Mouse (Mus musculus) spleen, adult 2 months (tissue): ENCODE data around the gene Hmox1. TPM values are rescaled to one million over a fixed set of nuclear protein-coding genes. Genes with fewer than 3 reads are reported as not detected.

ENCODE experiments used
- DNase-seq, 2 experiments: peaks; one replicate each; pipeline versions ENCODE4 v3.0.0 to v3.0.0-alpha.2; 2012 to 2021; ENCODE audit warnings: low spot score in 2 of 2, low read depth in 1 of 2
- H3K27ac ChIP-seq: fragments of 200-500 bp; 2 replicates; pipeline ENCODE4 v1.5.1; 2012; ENCODE audit warnings: low read length, inconsistent platforms; ENCODE audit not compliant: insufficient read depth
- H3K27me3 ChIP-seq: fragments of 200-500 bp; 2 replicates; pipeline ENCODE4 v1.6.1; 2012; ENCODE audit warnings: mild to moderate bottlenecking, moderate library complexity, low read length, inconsistent platforms; ENCODE audit not compliant: control insufficient read depth, insufficient read depth
- H3K36me3 ChIP-seq: fragments of 200-500 bp; 2 replicates; pipeline ENCODE4 v1.6.1; 2012; ENCODE audit warnings: mild to moderate bottlenecking, low read length, inconsistent platforms; ENCODE audit not compliant: control insufficient read depth, insufficient read depth
- H3K4me1 ChIP-seq: fragments of 200-500 bp; 2 replicates; pipeline ENCODE4 v1.6.1; 2011; ENCODE audit warnings: inconsistent platforms; ENCODE audit not compliant: control insufficient read depth, insufficient read depth, insufficient read length
- H3K4me3 ChIP-seq: fragments of 200-500 bp; 2 replicates; pipeline ENCODE4 v1.5.1; 2011; ENCODE audit warnings: mild to moderate bottlenecking, inconsistent platforms; ENCODE audit not compliant: insufficient read depth, insufficient read length; ENCODE audit errors: extremely low read depth
- CTCF ChIP-seq: fragments of 200-500 bp; IDR thresholded peaks from 2 replicates; pipeline ENCODE4 v1.5.1; 2011; ENCODE audit warnings: mild to moderate bottlenecking, inconsistent platforms; ENCODE audit not compliant: insufficient read depth, insufficient read length, insufficient replicate concordance; ENCODE audit errors: extremely low read depth
- POLR2A ChIP-seq: fragments of 200-500 bp; IDR thresholded peaks from 2 replicates; pipeline ENCODE4 v1.6.1; 2011; ENCODE audit warnings: low read depth, low read length, inconsistent platforms
- WGBS: fragments of 180-500 bp; shearing (Covaris S2); methylation state at CpG from one replicate; pipeline ENCODE4 v1.1.7; 2018; 5-methylcytosine and 5-hydroxymethylcytosine counted together
- polyA plus RNA-seq: library from polyadenylated mRNA; depleted of rRNA; stranded (reverse); fragments of >200 nt; gene quantifications from 2 replicates; pipeline ENCODE4 v1.2.3, GENCODE M21; 2012

Gene Hmox1
- polyA plus RNA-seq, 1 experiment = 386 TPM

DNA sequence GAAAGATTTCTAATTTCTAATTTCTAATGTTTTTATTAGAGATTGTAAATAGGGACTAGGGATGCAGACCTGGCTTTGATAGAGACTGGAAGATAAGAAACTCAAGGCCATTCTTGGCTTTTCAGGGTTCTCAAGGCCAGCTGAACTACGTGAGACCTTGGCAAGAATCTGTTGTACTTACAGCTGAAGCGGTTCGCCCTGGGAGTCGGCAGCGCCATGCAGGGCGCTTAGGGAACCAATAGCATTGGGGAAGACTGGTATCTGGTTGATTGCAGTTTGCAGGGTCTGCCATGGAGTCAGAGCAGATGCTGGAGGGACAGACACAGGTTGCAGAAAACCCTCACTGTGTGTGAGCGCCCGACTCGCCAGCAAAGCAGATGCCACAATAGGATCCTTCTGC, 14.6 kb upstream of the Hmox1 start:
- TF ChIP-seq POLR2A (no peak), CTCF (no peak)
- Histone ChIP-seq H3K36me3 (no peaks in the 10 kb centered on the region), H3K27ac (no peak overlapping the region), H3K4me3 (no peak overlapping the region), H3K4me1 (peaks cover 13% of the 10 kb centered on the region; the same call in 1 of the 2 replicates), H3K27me3 (no peaks in the 10 kb centered on the region)
- no peak for DNase-seq
- 91% methylated on average over 9 of the region's 9 CpGs for WGBS

DNA sequence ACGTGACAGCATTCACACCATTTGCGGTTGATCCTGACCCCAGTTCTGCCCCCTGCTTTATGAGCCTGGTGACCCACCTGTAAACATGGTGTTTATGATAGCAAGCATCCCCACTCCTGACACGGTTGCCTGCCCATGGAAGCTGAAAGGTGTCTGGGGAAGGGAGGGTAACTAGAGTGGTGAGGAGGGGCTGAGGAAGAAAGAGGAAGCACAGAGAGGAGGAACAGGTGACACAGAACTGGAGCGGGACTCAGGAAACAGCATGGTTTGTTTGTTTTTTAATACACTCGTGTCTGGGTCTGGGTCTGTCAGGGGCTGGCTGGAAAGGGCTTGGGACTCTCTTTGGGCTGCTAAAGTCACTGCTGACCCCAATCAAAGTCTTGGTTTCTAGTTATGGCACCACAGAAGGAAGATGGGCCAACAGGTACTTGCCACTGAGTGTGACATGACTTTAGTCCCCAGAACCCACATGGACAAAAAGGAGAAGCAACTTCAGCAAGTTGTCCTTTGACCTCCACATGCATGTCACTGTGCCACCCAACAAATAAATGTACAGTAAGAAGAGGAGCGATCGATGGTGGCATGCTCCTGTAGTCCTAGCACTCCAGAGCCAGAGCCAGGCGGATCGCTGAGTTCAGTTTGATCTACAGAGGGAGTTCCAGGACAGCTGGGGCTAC, 11.9 kb upstream of the Hmox1 start:
- TF ChIP-seq CTCF = no peak
- no peak for TF ChIP-seq POLR2A
- peaks cover 13% of the 10 kb centered on the region; the same call in 1 of the 2 replicates for H3K4me1 ChIP-seq
- peak overlapping the region; percentile 43 for H3K27ac ChIP-seq
- WGBS = 56% methylated on average over 9 of the region's 9 CpGs
- H3K36me3 ChIP-seq = no peaks in the 10 kb centered on the region
- no peak overlapping the region for H3K4me3 ChIP-seq
- H3K27me3 ChIP-seq = no peaks in the 10 kb centered on the region
- DNase-seq = no peak

DNA sequence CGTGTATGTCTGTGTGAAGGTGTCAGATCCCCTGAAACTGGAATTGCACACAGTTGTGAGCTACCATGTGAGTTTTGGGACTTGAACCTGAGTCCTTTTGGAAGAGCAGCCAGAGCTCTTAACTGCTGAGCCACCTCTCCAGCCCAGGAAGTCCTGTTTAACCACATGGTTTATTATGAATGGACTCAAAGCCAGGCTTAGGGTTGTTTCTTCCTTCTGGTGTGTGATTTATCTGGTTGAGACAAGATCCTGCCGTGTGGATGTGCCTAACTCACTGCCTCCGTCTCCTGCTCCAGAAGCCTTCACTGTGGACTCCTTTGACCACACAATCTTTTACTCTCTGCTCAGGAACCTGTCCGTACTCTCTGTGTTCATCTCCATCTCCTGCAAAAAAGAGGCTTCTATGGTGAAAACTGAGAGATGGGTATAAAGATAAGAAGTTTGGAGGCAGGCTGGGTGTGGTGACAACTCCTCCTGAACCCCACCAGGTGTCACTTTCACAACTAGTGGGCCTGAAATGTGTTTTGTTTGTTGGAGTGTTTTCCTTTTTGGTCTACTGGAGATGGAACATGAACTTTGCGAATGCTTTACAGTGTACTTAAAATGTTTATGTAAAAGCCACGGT, 11.1 kb upstream of the Hmox1 start:
- Histone ChIP-seq H3K4me1 (peaks cover 13% of the 10 kb centered on the region; the same call in 1 of the 2 replicates), H3K36me3 (no peaks in the 10 kb centered on the region), H3K27me3 (no peaks in the 10 kb centered on the region), H3K27ac (no peak overlapping the region), H3K4me3 (no peak overlapping the region)
- TF ChIP-seq CTCF (no peak), POLR2A (no peak)
- DNase-seq = no peak
- WGBS = 38% methylated on average over 6 of the region's 6 CpGs

GRCm38 (mm10) chr8:75083846-75084245, 9.6 kb upstream of the Hmox1 start:
- Histone ChIP-seq H3K27ac (peak overlapping the region; percentile 4; the same call in 1 of the 2 replicates), H3K27me3 (no peaks in the 10 kb centered on the region), H3K4me3 (peak overlapping the region; percentile 4; the same call in 1 of the 2 replicates), H3K4me1 (peaks cover 13% of the 10 kb centered on the region; the same call in 1 of the 2 replicates), H3K36me3 (no peaks in the 10 kb centered on the region)
- peak in 1 of 2 experiments; percentile 38 for DNase-seq
- TF ChIP-seq CTCF (no peak), POLR2A (no peak)
- WGBS = 7% methylated on average over 17 of the region's 17 CpGs

DNA sequence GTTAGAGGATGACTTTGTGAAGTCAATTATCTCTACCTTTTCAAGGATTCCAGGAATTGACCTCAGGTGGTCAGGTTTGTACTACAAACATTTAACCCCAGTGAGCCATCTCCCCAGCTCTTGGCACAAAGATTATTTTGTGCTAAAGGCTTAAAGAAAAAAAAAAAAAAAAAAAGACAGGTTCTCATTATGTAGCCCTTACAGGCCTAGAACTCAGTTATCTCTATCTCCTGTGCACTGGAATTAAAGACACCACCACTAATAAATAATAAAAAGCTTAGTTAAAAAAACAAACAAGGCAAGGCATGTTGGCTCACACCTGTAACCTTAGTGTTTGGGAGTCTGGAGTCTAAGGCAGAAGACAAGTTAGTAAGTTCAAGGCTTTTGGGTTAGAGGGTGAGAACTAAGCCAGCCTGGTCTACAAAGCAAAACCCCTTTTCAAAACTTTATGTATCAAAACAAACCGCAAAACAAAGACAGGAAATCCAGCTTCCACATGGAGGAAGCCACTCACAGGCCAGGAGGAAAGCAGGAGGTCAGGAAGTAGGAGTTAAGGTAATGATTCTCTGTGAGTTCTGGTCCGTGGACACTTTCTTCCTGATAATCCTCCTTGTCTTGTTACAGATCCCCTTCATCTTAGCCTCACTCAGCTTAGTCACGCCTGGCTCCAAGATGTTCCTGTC, 8.9 kb upstream of the Hmox1 start:
- no peaks in the 10 kb centered on the region for H3K27me3 ChIP-seq
- no peak for DNase-seq
- H3K36me3 ChIP-seq = no peaks in the 10 kb centered on the region
- no peak overlapping the region for H3K4me3 ChIP-seq
- H3K27ac ChIP-seq = no peak overlapping the region
- 37% methylated on average over 3 of the region's 3 CpGs for WGBS
- peaks cover 15% of the 10 kb centered on the region; the same call in 1 of the 2 replicates for H3K4me1 ChIP-seq
- TF ChIP-seq POLR2A = no peak
- TF ChIP-seq CTCF = no peak

DNA sequence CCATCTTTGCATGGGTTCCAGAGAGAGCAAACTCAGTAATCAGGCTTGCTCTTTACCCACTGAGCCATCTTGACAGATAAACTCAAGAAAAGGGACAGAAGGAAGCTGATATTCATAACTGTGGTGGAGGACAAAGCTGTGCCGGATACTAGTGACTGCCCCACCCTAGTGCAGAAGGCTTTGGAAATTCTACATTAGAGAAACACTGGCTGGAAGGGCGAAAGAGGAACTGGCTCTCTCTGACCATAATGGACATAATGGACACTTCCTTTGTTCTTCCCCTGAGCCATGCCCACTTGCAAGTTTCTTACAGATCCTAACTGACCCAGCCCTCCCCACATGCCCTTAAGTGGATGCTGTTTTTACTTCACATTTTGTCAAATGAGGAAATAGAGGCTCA, 7.4 kb upstream of the Hmox1 start:
- no peak for DNase-seq
- Histone ChIP-seq H3K27me3 (no peaks in the 10 kb centered on the region; the same call in 1 of the 2 replicates), H3K4me3 (no peak overlapping the region), H3K4me1 (peaks cover 21% of the 10 kb centered on the region; the same call in 1 of the 2 replicates), H3K27ac (peak overlapping the region; percentile 3; the same call in 1 of the 2 replicates), H3K36me3 (no peaks in the 10 kb centered on the region)
- WGBS = 77% methylated on average over 2 of the region's 2 CpGs
- TF ChIP-seq CTCF (no peak), POLR2A (no peak)
